Mouse (Mus musculus): ENCODE measurements around the gene Gucy1b2.

Gene Gucy1b2

DNA sequence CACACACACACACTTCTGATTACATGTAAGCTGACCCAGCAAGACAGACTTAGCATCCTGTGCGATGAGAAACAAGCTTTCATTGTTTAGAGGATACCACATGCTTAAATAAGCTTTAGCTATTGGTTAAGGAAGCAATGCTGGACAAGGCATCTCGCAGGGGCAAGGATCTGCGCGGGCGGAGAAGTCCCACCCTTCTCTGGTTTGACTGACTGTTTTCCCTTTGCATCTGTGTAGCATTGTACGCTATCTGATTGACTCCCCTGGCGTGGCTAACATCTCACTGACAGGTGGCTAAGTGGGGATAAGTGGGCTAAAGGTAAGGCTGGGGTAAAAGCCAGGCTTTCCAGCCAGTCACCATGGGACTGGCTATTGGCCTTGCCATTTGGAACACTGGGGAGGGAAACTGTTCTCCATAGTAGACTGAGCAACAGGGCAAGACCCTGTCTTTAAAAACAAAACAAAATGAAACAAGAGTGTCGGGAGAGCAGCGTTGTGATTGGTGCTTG lies at the start of gene Gucy1b2:
Gene Gucy1b2 (minus strand): TSS at position 51 of the 509 bp plus-strand sequence.
- DNase-seq (ENCODE audit: low spot score in 2 of 2), result no peak

DNA sequence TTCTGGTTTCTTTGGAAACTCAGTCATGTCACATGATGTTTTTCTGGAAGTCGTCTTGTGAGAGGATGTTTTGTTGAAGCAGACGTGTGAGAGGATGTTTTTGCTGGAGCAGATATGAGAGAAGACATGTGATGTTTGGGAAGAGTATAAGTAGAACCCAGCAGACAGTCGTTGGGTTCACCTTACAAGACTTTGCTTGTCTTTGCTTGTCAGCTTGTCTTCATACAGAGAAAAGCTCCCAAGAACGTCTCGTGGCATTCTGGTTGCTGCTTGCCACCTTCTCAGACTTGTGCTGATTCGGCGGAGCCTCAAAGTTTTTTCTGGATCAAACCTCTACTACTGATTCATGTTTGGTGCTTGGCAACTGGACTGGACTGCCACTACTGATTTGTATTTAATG lies 41.3 kb upstream of the Gucy1b2 start:
- no peak for DNase-seq (ENCODE audit: low spot score in 2 of 2)

DNA sequence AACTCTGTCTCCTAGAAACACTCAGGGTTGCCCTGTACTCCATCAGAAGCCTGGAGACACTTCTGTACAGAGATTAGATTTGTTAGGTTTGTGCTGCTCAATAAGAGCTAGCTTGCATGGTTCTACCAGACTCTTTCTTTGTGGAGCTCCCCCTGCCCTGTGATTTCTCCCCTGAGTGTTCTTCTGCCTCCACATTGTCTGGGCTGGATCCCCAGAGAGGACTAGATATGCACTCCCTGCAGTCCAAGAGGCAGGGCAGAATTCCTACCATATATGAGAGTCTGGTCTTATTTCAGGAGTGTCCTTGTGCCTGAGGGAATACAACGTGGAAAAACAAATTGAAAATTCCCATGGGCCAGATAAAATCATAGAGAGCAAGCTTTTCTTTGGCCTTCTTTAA lies 40.4 kb upstream of the Gucy1b2 start:
- DNase-seq (ENCODE audit: low spot score in 2 of 2), result no peak

DNA sequence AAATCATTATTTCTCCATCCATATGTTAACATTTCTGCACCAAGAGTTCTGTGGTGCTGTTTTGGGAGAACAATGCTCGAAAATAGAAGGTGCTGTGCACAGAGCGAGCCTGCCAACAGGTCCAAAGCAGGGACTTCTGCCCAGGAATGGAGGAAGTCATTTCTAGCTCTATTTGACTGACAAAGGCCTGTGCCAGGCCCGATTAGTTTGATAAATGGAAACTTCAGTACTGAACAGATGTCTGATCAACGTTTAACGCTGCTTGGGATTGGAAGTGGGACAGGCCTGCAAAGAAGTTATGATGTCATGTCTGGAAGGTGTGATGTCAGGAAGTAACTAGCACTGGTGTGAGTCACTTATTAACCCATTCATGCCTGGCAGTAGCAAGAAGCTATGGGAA lies 37.4 kb upstream of the Gucy1b2 start:
- DNase-seq (ENCODE audit: low spot score in 2 of 2), result peak in 1 of 2 experiments; percentile 16

DNA sequence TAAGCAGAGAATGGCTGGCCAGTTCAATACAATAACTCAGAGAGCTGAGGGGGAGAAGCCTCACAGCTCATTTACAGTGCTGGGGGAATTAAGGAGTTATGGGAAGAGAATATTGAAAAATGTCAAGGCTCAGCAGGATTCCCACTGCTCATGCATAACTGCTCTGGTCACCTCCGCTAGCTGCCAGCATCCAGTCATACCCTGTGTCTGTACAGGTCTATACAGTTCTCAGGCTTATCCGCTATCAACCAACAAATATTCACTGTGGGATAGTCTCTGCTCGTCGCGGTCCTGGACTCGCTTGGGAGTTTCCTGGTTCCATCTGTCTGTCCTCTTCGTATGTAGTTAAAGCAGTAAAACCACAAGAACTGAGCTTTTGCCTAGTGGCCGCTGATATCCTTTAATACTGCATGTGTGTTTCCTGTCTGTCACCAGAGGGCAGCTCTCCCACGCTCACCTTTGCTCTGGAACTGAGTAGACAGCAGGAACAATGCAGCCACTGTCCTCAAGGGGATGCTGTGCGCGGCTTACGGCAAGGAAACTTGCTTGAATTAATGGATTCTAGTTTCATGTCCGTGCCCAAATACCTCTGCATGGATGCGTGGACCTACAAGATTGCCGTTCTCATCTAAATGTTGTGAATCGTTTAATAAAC lies 36.2 kb upstream of the Gucy1b2 start:
- peak; percentile 61 to 80 for DNase-seq (ENCODE audit: low spot score in 2 of 2)

DNA sequence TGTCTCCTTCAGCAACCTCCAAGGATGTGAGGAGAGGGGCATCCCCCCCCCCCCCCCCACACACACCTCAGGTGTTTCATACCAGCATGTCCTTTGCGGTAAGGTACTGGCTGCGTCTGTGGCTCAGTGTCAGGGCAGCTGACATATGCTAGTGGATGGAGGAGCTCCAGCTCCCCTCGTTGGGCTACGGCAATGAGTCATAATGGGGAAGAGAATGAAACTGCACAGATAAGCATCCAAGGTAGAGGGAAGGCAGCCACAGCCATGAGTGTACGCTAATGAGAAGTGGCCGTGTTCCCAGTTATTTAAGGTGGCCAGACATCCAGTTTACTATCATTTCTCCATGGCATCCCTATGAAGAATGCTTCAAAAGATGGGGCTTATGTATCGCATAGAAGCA lies 32.2 kb upstream of the Gucy1b2 start:
- no peak for DNase-seq (ENCODE audit: low spot score in 2 of 2)

DNA sequence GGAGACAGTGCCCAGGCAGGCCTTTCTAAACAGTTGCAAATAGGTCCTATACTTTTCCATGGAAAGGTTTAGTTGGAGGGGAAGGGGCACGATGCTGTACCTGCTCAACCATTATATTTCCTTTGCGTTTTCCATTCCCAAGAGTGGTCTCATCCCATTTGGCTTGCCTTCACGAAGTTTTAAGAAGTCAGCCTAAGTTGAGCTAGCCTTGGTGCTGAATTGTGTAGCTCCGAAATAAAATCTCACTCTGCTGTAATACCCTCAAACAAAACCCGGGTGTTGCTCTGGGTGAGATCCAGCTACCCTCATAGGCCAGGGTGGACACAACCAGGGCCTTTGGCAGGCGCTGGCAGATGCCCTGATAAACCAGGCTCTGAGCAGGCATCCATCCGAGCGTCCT lies 25.3 kb upstream of the Gucy1b2 start:
- no peak for DNase-seq (ENCODE audit: low spot score in 2 of 2)

DNA sequence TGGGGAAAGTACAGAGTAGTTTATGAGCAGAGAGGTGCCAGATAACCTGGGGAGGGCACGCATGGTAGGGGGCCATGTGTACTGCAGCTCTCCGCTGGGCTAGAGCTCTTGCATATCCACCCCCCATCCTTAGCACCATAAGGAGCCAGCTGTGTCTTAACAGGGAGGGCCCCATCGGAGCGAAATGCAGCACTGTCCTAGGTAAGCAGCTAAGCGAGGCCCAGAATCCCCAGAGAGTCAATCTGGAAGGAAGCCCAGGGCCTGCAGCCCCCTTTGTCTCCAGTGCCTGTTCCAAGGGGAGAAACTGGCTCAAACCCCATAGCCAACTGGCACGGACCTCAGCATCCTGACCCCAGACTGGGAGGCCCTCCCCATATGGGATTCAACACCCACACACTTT lies 23.3 kb upstream of the Gucy1b2 start:
- no peak for DNase-seq (ENCODE audit: low spot score in 2 of 2)

DNA sequence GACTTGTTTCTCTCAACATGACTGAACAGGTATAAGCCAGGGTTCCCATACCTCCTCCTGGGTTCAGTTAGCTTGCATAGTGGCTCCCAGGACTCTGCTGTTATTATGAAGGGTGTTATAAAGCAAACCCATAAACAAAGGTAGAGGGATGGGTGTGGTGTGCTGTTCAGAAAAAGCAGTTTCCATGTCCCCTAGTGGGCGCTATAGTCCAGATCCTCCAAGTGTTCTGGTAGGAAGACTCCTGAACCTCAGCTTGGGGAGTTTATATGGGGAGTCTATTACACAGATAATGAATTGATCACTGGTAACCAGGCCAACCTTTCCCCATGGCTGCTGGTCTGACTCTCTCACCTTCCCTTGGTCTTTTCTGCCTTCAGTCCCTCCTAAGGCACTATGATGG lies 18.4 kb upstream of the Gucy1b2 start:
- no peak for DNase-seq (ENCODE audit: low spot score in 2 of 2)

DNA sequence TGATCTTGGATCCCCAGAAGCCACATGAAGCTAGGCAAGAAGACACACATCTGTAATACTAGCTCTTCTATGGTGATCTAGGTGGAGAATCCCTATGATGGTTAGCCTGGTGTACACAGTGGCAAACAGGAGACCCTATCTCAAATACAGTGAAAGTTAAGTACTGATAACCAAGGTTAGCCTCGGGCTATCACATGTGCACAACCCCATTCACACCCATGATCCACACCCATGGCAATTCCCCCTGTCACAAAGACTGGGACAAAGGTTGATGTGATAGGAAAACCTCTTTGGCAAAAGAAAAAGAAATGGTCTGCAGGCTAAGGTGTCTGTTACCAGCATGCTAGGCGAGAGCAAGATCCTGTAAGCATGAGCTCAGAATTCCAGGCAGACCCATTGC lies 16.0 kb upstream of the Gucy1b2 start:
- DNase-seq (ENCODE audit: low spot score in 2 of 2), result no peak

DNA sequence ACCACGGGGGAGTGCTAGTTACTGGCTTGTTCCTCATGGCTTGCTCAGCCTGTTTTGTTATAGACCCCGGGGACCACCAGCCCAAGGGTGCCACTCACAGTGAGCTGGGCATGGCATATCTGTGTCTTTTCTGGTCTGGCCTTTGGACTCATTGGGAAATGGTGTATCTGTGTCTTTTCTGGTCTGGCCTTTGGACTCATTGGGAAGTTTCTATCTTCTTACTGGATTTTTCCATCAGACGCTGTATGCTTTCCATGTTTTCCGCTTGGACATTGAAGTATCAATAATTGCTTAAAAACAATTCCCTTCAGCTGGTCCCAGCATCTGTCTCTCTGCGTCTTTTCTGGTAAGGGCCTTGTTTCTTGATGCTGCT lies 12.7 kb upstream of the Gucy1b2 start:
- no peak for DNase-seq (ENCODE audit: low spot score in 2 of 2)

DNA sequence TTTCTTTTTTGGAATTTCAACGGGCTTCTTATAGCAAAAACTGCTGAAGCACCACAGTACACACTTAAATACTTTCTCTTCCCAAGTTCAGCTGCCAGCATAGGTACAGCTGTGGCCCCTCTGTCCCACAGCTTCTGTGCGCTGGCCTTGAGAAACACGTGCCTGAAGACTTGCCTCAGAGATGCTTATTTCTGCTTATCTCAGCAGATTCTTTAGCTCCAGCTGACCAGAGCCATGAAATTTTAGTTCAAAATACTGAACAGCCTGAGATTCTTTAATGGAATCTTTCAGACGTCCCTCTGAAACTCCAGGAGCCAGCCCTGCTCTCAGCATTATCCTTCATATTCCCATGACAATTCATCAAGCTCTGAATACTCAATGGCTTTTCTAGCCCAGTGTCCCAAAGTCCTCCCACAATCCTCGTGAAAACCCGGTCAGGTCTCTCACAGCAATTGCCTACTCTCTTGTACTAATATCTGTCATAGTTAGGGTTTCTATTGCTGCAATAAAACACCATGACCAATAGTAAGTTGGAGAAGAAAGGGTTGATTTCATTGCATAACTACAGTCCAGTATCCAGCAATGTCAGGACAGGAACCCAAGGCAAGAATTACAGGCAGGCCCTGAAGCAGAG lies 12.1 kb upstream of the Gucy1b2 start:
- DNase-seq (ENCODE audit: low spot score in 2 of 2), result no peak

DNA sequence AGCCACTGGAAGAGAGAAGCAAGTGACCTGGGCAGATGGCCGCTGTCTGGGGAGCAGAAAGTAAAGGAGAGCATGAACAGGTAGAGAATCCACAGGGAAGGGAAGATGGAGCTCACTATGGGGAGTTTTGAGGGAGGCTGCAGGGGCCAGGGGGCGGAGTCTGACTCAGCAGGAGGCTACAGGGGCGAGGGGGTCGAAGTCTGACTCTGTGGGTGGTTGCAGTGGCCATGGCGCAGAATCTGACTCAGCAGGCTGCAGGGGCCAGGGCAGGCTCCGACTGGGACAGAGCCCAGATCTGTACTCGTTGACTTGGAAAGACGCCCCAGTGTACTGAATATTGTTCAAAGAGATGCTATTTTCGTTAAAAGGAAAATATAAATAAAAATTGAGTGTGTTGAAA lies 8.9 kb upstream of the Gucy1b2 start:
- no peak for DNase-seq (ENCODE audit: low spot score in 2 of 2)

DNA sequence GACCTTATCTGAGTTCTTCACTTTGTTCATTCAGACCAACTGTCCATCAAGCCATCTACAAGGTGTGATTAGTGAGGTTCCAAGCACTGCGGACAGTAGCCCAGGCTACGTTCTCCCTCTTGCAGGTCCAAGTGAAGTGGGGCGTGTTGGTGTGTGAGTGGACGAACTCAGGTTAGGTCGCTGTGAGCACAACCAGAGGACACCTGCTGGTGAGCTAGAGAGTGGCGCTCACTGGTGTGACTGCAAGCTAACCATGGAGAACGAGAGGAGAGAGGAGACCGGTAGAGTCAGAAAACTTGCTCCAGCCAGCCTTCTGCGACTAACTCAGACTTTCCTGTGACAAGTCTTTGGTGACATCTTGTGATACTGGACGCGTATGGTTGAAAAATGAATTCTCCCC lies 3.5 kb upstream of the Gucy1b2 start:
- no peak for DNase-seq (ENCODE audit: low spot score in 2 of 2)

DNA sequence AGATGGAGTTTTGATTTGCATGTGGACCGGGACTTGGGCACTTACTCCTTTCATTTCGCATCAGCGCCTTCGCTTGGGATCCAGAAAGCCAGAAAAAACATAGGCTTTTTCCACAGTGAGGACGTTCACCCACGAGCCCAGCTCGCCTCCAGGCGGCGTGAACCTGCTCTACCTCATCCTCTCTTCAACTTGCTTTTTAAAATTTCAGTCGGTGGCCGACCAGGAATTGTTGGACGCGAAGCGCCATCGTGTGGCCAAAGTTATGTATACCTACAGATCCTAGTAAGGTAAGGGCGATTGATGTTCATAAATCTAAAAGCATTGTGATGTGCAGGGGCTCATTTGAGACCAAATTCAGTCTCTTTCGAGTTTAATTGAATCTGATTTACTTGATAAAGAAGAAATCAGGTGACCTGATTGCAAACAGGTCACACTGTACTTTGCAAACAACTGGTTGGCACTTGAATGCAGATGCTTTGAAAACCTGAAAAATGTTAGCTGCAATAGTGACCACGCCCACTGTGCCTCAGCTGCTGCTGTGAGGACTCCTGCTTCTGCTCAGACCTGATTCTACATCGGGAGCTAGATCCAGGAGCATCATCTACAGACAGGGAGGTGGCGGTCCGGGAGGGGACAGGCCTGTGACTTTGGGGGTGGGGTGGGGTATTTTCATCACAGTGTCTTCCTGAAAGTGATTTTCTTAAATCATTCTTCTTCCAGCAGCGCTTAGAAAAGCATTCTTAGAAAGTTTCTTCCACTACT lies 1.5 kb upstream of the Gucy1b2 start:
- peak; percentile 89 to 96 for DNase-seq (ENCODE audit: low spot score in 2 of 2)

DNA sequence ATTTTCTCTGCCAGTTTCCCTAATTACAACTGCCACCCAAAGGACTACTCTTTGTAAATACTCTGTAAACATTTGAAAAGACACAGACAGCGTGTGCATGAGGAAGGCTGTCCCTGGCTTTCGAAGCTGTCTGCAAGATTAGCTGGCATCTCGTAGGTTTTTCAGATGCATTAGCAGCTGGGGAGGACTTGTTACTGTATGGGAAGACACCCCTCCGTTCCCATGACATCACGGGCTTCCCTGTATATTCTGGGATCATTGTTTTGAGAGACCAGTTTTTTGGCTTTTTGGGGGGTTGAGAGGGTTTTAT lies 564 bp downstream of the Gucy1b2 start:
- DNase-seq (ENCODE audit: low spot score in 2 of 2), result no peak

DNA sequence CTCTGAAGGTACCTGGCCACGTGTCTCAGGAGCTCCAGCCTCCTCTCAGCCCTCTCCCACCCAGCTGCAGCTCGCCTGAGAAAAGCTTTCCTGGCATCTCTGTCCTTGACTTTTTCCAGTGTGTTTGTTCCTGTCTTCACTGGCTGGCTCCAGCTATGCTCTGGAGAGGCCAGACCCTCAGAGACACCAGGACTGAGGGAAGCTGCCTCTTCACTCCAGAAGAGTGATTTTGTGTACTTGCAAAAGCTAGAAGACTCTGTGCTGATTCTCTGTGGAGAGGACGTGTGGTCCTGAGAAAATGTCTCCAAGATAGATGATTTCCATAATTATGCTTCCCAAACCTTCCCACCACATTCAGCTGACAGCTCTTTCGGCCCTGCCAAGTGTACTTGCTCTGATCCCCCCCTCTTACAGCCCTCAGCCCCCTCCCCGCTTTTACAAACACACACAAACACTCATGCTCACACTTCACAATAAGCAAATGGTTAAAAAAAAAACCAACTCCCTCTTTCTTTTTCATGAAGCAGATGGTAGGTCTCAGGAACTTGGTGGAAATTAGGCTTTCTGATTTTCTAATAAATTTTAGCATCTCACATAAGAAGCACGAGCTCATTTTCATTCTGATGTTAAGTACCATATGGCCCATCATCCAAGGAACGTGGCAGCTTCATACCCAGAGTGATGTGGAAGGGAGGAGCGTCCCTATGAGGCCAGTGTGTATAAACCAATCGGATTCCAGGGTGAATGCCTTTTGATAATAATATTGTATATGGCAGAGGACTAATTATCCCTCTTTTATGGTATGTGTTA lies 1.1 kb downstream of the Gucy1b2 start:
- no peak for DNase-seq (ENCODE audit: low spot score in 2 of 2)

DNA sequence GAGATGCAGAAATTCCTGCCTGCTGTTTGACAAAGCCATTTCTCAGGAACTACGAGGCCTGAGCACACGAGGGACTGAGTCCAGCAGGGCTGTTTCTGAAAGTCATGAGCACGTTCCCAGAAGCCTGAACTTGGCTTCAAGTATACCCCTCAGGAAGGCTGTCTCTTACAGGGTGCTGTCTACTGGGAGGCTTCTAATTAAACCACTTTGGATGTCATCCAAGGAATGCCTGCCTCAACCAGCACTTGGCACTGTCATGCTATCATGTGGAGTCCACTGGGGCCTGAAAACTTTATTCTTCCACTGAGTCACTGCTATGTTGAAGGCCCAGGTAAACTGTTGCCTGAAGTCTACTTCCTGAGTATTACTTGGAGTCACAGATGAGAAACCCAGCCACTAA lies 2.0 kb downstream of the Gucy1b2 start:
- DNase-seq (ENCODE audit: low spot score in 2 of 2), result no peak

DNA sequence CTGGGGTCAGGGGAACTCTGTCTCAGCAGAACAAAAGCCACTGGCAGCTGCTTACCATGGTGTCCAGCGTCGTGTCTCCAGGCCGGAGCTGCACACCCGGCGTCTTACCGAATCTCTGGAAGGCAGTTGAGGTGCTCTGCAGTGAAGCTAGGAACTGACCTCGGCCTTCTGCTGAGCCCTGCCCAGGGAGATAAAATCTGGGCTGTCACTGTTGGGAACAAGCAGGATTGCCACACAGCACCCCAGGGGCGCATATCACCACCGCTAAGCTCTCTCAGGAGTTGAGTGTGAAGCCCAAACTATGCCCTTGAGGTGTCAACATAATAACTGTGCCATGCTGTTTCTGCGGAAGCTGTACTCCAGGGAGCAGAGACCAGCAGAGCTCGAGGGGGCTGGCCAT lies 2.8 kb downstream of the Gucy1b2 start:
- DNase-seq (ENCODE audit: low spot score in 2 of 2), result no peak

DNA sequence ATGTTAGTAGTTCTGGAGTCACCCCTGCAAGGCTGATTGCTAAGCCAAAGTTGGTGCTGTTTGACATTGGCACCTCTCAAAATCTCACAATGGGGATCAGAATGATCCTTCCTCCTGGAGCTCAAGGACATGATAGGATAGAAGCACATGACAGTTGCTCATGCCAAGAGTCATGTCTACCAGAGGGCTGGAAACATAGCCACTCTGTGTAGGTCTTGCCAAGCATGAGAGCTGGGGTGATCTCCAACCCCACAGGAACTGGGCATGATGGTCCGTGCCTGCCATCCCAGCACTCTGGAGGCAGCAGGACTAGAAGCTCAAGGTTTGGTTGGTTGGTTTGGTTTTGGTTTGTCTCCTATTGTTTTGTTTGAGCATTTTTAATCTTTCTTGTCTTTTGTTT lies 5.4 kb downstream of the Gucy1b2 start:
- no peak for DNase-seq (ENCODE audit: low spot score in 2 of 2)

DNA sequence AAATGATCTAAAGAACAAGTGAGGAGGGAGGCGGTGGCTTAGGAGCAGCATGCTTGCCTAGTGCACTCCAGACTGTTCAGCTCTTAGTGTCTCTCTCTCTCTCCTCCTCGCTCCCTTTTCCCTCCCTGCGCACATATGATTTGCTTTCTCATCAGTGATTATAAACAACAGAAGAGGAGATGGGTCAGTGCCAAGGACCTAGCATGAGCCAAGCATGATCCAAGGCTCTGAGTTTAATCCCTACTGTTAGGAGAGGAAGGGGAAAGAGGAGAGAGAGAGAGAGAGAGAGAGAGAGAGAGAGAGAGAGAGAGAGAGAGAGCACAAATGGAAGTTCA lies 8.9 kb downstream of the Gucy1b2 start:
- DNase-seq (ENCODE audit: low spot score in 2 of 2), result no peak

DNA sequence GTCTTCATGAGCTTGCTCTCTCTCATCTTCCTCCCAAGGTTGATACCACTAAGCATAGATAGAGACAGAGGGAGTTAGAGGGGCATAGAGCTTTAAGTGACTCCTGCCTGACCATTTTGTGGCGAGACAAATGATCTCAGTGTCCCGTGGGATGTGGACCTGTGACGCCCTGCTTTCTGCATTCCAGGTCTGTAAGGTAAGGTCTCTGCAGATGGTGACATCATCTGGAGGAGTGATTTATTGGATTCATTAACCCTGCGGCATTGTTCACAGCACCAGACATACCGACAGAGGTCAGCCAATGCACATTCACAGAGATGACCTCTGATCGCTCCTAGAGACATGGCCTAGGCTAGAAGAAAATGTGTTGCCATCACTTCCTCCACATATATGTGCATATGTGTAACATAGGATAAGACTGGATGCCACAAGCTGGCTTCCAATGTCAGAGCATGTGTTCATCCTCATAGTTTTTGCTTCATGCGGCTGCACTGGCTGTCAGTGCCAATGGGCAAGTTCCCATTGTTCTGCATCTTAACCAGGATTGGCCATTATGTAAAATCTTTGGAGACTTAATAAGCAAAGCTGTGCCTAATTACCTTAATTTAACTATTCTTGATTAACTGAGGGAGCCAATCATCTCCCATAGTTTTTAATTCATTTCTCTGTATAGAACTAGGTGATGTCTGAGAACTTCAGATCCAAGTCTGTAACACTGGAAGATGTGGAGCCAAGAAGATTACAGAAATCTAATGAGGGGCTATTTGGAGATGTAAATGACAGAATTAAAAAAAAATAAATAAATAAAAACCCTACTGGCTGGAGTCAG lies 9.5 kb downstream of the Gucy1b2 start:
- no peak for DNase-seq (ENCODE audit: low spot score in 2 of 2)

Data from frontal cortex, postnatal 36 days (tissue).